Mouse (Mus musculus) stomach, postnatal 0 days (tissue): ENCODE results near the gene Mical2.
A peak's percentile ranks its signal among the peaks of the same experiment; 100 is the strongest.

Experiments used
- CTCF ChIP-seq: IDR thresholded peaks from 2 replicates; pipeline ENCODE4 v1.5.1; 2016; ENCODE audit warnings: antibody characterized with exemption, low read depth, mild to moderate bottlenecking, moderate library complexity
- EP300 ChIP-seq: optimal IDR thresholded peaks from 2 replicates; pipeline ENCODE3; 2016; ENCODE audit warnings: antibody characterized with exemption

- TF ChIP-seq CTCF: peak; percentile 93
- no peak for TF ChIP-seq EP300
Observed at GRCm38 (mm10) chr7:112377314-112377713, 151.7 kb downstream of the Mical2 start.
